Mouse (Mus musculus): ENCODE measurements at regions not wholly inside any gene's neighbourhood (a gene's known extent, or its start where the extent isn't known, plus 50 kb on each side); places are given as distances from the start of the nearest gene placed in this dataset.
A peak's percentile ranks its signal among the peaks of the same experiment; 100 is the strongest.

GRCm38 (mm10) chr13:117152655-117153054 lies 55.7 kb upstream of the Emb start:
- TF ChIP-seq CTCF (IDR thresholded peaks at IDR 0.05; ENCODE audit: borderline replicate concordance, extremely low read depth, insufficient read depth, insufficient read length), result no peak
- TF ChIP-seq POLR2A (IDR thresholded peaks at IDR 0.05; ENCODE audit: borderline replicate concordance, extremely low read depth, insufficient read depth, insufficient read length, poor library complexity, severe bottlenecking), result no peak
- no peak for DNase-seq (ENCODE audit: low read depth)

GRCm38 (mm10) chr13:117143828-117144227 lies 64.5 kb upstream of the Emb start:
- no peak for TF ChIP-seq POLR2A (IDR thresholded peaks at IDR 0.05; ENCODE audit: borderline replicate concordance, extremely low read depth, insufficient read depth, insufficient read length, poor library complexity, severe bottlenecking)
- no peak for TF ChIP-seq CTCF (IDR thresholded peaks at IDR 0.05; ENCODE audit: borderline replicate concordance, extremely low read depth, insufficient read depth, insufficient read length)
- peak; percentile 65 for DNase-seq (ENCODE audit: low read depth)

- TF ChIP-seq CTCF (IDR thresholded peaks at IDR 0.05; ENCODE audit: borderline replicate concordance, extremely low read depth, insufficient read depth, insufficient read length), result no peak
- DNase-seq (ENCODE audit: low read depth), result no peak
Measured at GRCm38 (mm10) chr13:117143255-117143654, 65.1 kb upstream of the Emb start.

- TF ChIP-seq CTCF (IDR thresholded peaks at IDR 0.05; ENCODE audit: borderline replicate concordance, extremely low read depth, insufficient read depth, insufficient read length) (no peak), POLR2A (IDR thresholded peaks at IDR 0.05; ENCODE audit: borderline replicate concordance, extremely low read depth, insufficient read depth, insufficient read length, poor library complexity, severe bottlenecking) (no peak)
- no peak for DNase-seq (ENCODE audit: low read depth)
Measured at GRCm38 (mm10) chr13:117134352-117134751, 74.0 kb upstream of the Emb start.

- TF ChIP-seq POLR2A (IDR thresholded peaks at IDR 0.05; ENCODE audit: borderline replicate concordance, extremely low read depth, insufficient read depth, insufficient read length, poor library complexity, severe bottlenecking) (no peak), CTCF (IDR thresholded peaks at IDR 0.05; ENCODE audit: borderline replicate concordance, extremely low read depth, insufficient read depth, insufficient read length) (no peak)
- DNase-seq (ENCODE audit: low read depth), result no peak
Measured at GRCm38 (mm10) chr13:117132123-117132522, 76.2 kb upstream of the Emb start.

- no peak for DNase-seq (ENCODE audit: low read depth)
Measured at GRCm38 (mm10) chr13:117127813-117128549, 80.4 kb upstream of the Emb start.

GRCm38 (mm10) chr13:117127116-117127728 lies 81.1 kb upstream of the Emb start:
- no peak for TF ChIP-seq POLR2A (IDR thresholded peaks at IDR 0.05; ENCODE audit: borderline replicate concordance, extremely low read depth, insufficient read depth, insufficient read length, poor library complexity, severe bottlenecking)
- no peak for TF ChIP-seq CTCF (IDR thresholded peaks at IDR 0.05; ENCODE audit: borderline replicate concordance, extremely low read depth, insufficient read depth, insufficient read length)
- no peak for DNase-seq (ENCODE audit: low read depth)

More at GRCm38 (mm10) chr13:117127813-117128549, 80.4 kb upstream of the Emb start:
- TF ChIP-seq CTCF (IDR thresholded peaks at IDR 0.05; ENCODE audit: borderline replicate concordance, extremely low read depth, insufficient read depth, insufficient read length) (no peak), POLR2A (IDR thresholded peaks at IDR 0.05; ENCODE audit: borderline replicate concordance, extremely low read depth, insufficient read depth, insufficient read length, poor library complexity, severe bottlenecking) (no peak)

GRCm38 (mm10) chr13:117119636-117120035 lies 88.7 kb upstream of the Emb start:
- no peak for TF ChIP-seq CTCF (IDR thresholded peaks at IDR 0.05; ENCODE audit: borderline replicate concordance, extremely low read depth, insufficient read depth, insufficient read length)
- TF ChIP-seq POLR2A (IDR thresholded peaks at IDR 0.05; ENCODE audit: borderline replicate concordance, extremely low read depth, insufficient read depth, insufficient read length, poor library complexity, severe bottlenecking), result no peak
- peak; percentile 72 for DNase-seq (ENCODE audit: low read depth)

- no peak for DNase-seq (ENCODE audit: low read depth)
- TF ChIP-seq CTCF (IDR thresholded peaks at IDR 0.05; ENCODE audit: borderline replicate concordance, extremely low read depth, insufficient read depth, insufficient read length) (no peak), POLR2A (IDR thresholded peaks at IDR 0.05; ENCODE audit: borderline replicate concordance, extremely low read depth, insufficient read depth, insufficient read length, poor library complexity, severe bottlenecking) (no peak)
Measured at GRCm38 (mm10) chr13:117114797-117115196, 89.5 kb upstream of the Parp8 start.

GRCm38 (mm10) chr13:117112424-117112823 lies 87.1 kb upstream of the Parp8 start:
- DNase-seq (ENCODE audit: low read depth), result no peak
- no peak for TF ChIP-seq CTCF (IDR thresholded peaks at IDR 0.05; ENCODE audit: borderline replicate concordance, extremely low read depth, insufficient read depth, insufficient read length)
- no peak for TF ChIP-seq POLR2A (IDR thresholded peaks at IDR 0.05; ENCODE audit: borderline replicate concordance, extremely low read depth, insufficient read depth, insufficient read length, poor library complexity, severe bottlenecking)

- TF ChIP-seq CTCF (IDR thresholded peaks at IDR 0.05; ENCODE audit: borderline replicate concordance, extremely low read depth, insufficient read depth, insufficient read length) (no peak), POLR2A (IDR thresholded peaks at IDR 0.05; ENCODE audit: borderline replicate concordance, extremely low read depth, insufficient read depth, insufficient read length, poor library complexity, severe bottlenecking) (no peak)
- DNase-seq (ENCODE audit: low read depth), result peak; percentile 46
Measured at GRCm38 (mm10) chr13:117105151-117105660, 79.9 kb upstream of the Parp8 start.

- TF ChIP-seq POLR2A (IDR thresholded peaks at IDR 0.05; ENCODE audit: borderline replicate concordance, extremely low read depth, insufficient read depth, insufficient read length, poor library complexity, severe bottlenecking), result no peak
- TF ChIP-seq CTCF (IDR thresholded peaks at IDR 0.05; ENCODE audit: borderline replicate concordance, extremely low read depth, insufficient read depth, insufficient read length), result no peak
- no peak for DNase-seq (ENCODE audit: low read depth)
Measured at GRCm38 (mm10) chr13:117094773-117095172, 69.4 kb upstream of the Parp8 start.
